Mouse (Mus musculus) lung, postnatal 0 days (tissue): ENCODE data around the gene Cadm2. TPM values are rescaled to one million over a fixed set of nuclear protein-coding genes. Genes with fewer than 3 reads are reported as not detected.

Source experiments
- ATAC-seq: fragments of 200-750 bp; cut with Nextera tagmentation; 2 replicates; pipeline ENCODE4 v1.8.0; 2017; ENCODE audit warnings: moderate library complexity
- DNase-seq: peaks from one replicate; pipeline ENCODE4 v3.0.0-alpha.2; 2016; ENCODE audit warnings: low spot score
- H3K27ac ChIP-seq: fragments of 300-500 bp; sonication (generic); 2 replicates; pipeline ENCODE4 v1.5.1; 2014; ENCODE audit warnings: antibody characterized with exemption, mild to moderate bottlenecking, low read length, mixed read lengths
- H3K27me3 ChIP-seq: fragments of 300-500 bp; sonication (generic); replicated peaks from 2 replicates; pipeline ENCODE4 v1.6.1; 2014; ENCODE audit warnings: low read length, mixed read lengths; ENCODE audit not compliant: insufficient read depth
- H3K36me3 ChIP-seq: fragments of 300-500 bp; sonication (generic); 2 replicates; pipeline ENCODE4 v1.6.1; 2014; ENCODE audit warnings: low read length, mixed read lengths; ENCODE audit not compliant: insufficient read depth
- H3K4me1 ChIP-seq: fragments of 300-500 bp; sonication (generic); 2 replicates; pipeline ENCODE4 v1.6.1; 2014; ENCODE audit warnings: antibody characterized with exemption, low read depth, low read length, mixed read lengths; ENCODE audit not compliant: insufficient read depth
- H3K4me2 ChIP-seq: fragments of 300-500 bp; sonication (generic); replicated peaks from 2 replicates; pipeline ENCODE4 v1.6.1; 2014; ENCODE audit warnings: low read depth, mild to moderate bottlenecking, low read length, moderate library complexity, mixed read lengths
- H3K4me3 ChIP-seq: fragments of 300-500 bp; sonication (generic); 2 replicates; pipeline ENCODE4 v1.5.1; 2014; ENCODE audit warnings: low read depth, low read length
- H3K9ac ChIP-seq: fragments of 300-500 bp; sonication (generic); replicated peaks from 2 replicates; pipeline ENCODE4 v1.6.1; 2014; ENCODE audit warnings: low read depth, mild to moderate bottlenecking
- H3K9me3 ChIP-seq: fragments of 300-500 bp; sonication (generic); 2 replicates; pipeline ENCODE4 v1.6.1; 2016; ENCODE audit warnings: low read length, mixed read lengths
- CTCF ChIP-seq: IDR thresholded peaks from 2 replicates; pipeline ENCODE4 v1.5.1; 2016; ENCODE audit warnings: antibody characterized with exemption, mild to moderate bottlenecking
- EP300 ChIP-seq: IDR thresholded peaks from 2 replicates; pipeline ENCODE4 v1.6.1; 2016; ENCODE audit warnings: antibody characterized with exemption, mild to moderate bottlenecking, control low read depth
- WGBS: fragments of 180-500 bp; shearing (Covaris S2); extraction: QIAGEN DNeasy Blood & Tissue Kit; methylation state at CpG from one replicate; pipeline ENCODE4 v1.1.7; 2014; 5-methylcytosine and 5-hydroxymethylcytosine counted together
- polyA plus RNA-seq: library from polyadenylated mRNA; unstranded; fragments of >200 nt; fragmentation: Nextera tagmentation; extraction: Ambion mirVana; gene quantifications from 2 replicates; pipeline ENCODE4 v1.2.1, GENCODE M21; 2015

Gene Cadm2
- polyA plus RNA-seq, 1 experiment from 2014 or later = 0.24 TPM

- no peak for DNase-seq
- no peak overlapping the region for H3K9ac ChIP-seq
- no peaks in the 10 kb centered on the region for H3K9me3 ChIP-seq
- H3K4me1 ChIP-seq = no peaks in the 10 kb centered on the region
- no peaks in the 10 kb centered on the region for H3K27me3 ChIP-seq
- H3K4me2 ChIP-seq = no peak overlapping the region
- ATAC-seq = no peak
- no peak overlapping the region for H3K4me3 ChIP-seq
- H3K36me3 ChIP-seq = no peaks in the 10 kb centered on the region
- TF ChIP-seq EP300 = no peak
- TF ChIP-seq CTCF = no peak
- no peak overlapping the region for H3K27ac ChIP-seq
Observed at GRCm38 (mm10) chr16:66627527-66627926, 993.2 kb downstream of the Cadm2 start.

GRCm38 (mm10) chr16:66622423-66622822, 998.3 kb downstream of the Cadm2 start:
- WGBS = 22% methylated on average over 1 of the region's 1 CpGs
- Histone ChIP-seq H3K9ac (no peak overlapping the region), H3K27ac (no peak overlapping the region), H3K4me1 (no peaks in the 10 kb centered on the region), H3K36me3 (no peaks in the 10 kb centered on the region), H3K4me3 (no peak overlapping the region), H3K9me3 (no peaks in the 10 kb centered on the region), H3K27me3 (no peaks in the 10 kb centered on the region), H3K4me2 (no peak overlapping the region)
- TF ChIP-seq EP300 (no peak), CTCF (no peak)
- DNase-seq (no peak), ATAC-seq (no peak)

- Histone ChIP-seq H3K27me3 (no peaks in the 10 kb centered on the region), H3K27ac (no peak overlapping the region), H3K9ac (no peak overlapping the region), H3K9me3 (no peaks in the 10 kb centered on the region), H3K4me3 (no peak overlapping the region), H3K4me2 (no peak overlapping the region), H3K36me3 (no peaks in the 10 kb centered on the region), H3K4me1 (no peaks in the 10 kb centered on the region)
- ATAC-seq (no peak), DNase-seq (no peak)
- TF ChIP-seq EP300 (no peak), CTCF (no peak)
- WGBS = 78% methylated on average over 5 of the region's 5 CpGs
Observed at GRCm38 (mm10) chr16:66612624-66613023, 1008.1 kb downstream of the Cadm2 start.
